Mouse (Mus musculus) hematopoietic stem cell, adult 5-6 weeks (primary cell): ENCODE data around the gene Ttc28. TPM values are rescaled to one million over a fixed set of nuclear protein-coding genes. Genes with fewer than 3 reads are reported as not detected.

Experiments used
- ATAC-seq, 2 experiments: fragments of 125-278 bp in 1 of 2; replicated peaks in 1 of 2; 2 replicates each; pipeline ENCODE4 v1.8.0; 2016 to 2017; ENCODE audit warnings: inconsistent platforms in 2 of 2, mild to moderate bottlenecking in 2 of 2, moderate number of reproducible peaks in 2 of 2, low read depth in 1 of 2, moderate TSS enrichment in 1 of 2; ENCODE audit not compliant: low FRiP score in 2 of 2, poor library complexity in 2 of 2, severe bottlenecking in 2 of 2, insufficient read depth in 1 of 2, low TSS enrichment in 1 of 2
- total RNA-seq: library from RNA; stranded (forward); fragments of 172-1452, 232-1000 nt; gene quantifications from 2 replicates; pipeline ENCODE4 v1.2.3, GENCODE M21; 2017

Gene Ttc28
- total RNA-seq, 1 experiment from 2014 or later, result 2.3 TPM

DNA sequence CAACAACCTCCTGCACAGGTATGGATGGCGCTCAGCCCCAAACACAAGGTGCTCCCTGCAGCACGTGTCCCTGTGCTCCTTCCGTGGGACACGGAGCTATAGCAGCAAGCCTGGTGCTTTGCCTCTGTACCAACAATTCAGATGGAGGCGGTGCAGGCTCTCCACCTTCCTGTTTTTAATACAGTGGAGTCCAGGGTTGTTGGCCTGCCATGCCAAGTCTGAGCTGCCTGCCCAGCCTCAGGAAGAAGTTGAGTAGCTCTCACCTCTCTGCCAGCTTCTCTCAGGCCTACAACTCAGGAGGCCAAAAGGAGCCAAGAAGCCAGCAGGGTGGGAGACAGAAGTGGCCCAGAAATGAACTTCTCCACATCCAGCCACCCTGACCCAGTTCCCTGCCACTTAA, 387.1 kb downstream of the Ttc28 start:
- ATAC-seq, result 0 out of 4 replicates have a peak, but pooled peaks of 1 of the 2 experiments have one; percentile 9

DNA sequence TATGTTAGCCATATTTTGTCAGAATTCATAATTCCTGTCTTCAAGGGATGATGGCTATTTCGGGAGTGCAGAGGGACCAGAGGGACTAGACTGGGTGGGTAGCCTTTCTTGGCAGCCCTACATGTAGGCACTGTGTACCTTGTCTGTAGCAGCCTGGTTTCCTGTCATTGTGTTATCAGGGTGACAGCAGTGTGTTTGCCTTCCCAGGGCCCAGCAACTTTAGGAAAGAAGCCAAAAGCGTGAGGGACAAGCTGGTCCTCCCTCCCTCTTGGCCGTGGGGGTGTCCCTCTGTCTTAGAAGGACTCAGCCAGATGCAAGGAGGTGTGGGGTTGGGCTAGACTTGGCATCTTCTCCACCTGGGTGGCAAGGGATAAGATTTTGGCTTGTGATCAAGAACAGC, 387.5 kb downstream of the Ttc28 start:
- peak; percentile 44 to 66; a peak in 3 of 4 replicates for ATAC-seq

DNA sequence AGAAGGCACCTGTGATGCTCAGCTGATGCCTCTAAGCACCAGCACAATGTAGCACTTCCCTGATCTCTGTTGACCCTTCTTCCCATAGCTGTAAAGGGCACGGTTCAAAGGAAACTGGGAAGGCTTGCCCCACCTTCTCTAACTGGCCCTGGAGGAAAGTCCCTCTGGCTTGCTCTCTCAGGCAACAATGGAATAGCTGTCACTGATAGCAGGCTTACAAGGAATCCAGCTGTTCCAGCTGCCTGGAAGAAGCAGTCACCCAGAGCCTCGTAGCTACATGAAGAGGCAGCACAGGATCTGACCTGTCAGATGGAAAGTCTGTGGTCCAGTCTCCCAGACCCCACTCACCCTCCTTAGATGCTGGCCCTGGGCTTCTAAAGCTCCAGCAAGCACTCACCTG, 389.2 kb downstream of the Ttc28 start:
- ATAC-seq, result no peak

DNA sequence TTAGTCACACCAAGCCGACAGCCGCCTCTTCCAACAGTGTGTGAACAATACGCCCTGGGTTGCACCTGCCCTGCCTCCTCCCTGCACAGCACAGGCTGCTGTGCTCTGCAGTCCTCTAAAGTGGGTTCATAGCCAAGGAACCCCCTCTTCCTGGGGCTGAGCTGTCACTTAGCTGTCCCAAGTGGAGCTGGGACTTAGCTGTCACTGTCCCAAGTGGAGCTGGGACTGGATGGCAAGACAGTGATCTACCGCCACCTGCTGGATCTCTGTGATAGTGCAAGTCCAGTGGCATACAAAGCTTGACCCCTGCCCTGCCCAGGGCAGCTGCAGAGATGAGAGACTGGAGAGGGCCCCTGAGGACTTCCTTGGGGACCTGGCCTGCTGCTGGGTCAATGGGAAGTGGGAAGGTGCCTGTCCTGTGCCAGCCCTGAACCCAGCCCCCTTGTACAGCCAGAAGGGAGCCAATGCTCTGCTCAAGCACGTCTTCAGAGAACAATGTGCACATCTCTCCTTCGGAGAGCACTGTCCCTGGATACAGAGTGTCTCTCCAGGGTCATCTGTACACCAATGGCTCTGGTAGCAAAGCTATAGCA, 390.1 kb downstream of the Ttc28 start:
- peak; percentile 20 to 33; a peak in 1 of 4 replicates for ATAC-seq

DNA sequence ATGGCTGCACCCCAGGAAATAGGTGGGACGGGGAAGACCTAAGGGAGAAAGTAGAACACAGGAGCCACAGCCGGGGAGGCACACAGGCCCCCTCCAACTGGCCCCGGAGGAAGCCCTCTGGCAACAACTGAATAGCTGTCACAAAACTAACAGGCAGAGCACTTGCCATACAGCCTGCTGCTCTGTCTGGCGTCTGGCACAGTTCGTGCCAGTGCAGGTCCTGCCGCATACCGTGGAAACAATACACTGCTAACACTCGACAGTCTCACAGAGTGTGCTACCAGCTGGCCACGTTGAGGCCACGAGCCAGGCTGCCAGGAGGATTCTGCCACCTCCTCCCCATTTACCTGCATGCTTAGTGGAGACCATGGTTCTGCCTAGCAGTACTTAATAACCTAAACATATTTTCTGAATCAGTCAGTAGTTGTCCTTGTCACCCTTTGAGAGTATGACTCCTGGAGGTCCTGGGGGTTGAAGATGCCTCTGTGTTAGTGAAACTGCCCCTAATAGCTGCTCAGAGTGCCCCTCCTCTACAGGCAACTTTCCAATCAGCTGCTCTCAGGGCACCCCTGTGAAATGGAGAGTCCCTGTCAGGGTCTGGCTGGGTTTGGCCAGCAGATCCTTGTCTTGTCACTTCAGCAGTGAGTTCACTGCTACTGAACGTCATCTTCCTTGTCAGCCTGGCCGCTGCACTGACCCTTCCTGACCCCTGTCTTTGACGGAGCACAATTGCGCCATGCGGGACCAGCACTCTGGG, 390.8 kb downstream of the Ttc28 start:
- ATAC-seq, result no peak

DNA sequence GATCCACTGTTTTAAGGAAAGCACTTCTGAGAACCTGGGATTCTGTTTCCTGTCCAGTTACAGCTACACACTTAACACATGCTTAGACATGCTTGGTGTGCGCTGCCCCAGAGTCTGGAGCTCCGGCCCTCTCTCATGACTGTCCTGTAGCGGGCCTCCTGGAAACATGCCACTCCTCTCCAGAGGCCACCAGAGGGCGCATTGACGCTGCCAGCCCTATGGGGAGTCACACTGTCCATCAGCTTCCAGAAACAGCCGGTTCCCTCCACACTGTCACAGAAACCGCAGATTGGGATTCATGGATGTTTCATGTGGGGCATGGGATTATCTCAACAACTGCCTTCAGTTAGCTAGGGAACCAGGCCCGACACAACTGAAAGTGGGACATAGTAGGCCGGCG, 394.0 kb downstream of the Ttc28 start:
- 0 out of 4 replicates have a peak, but pooled peaks of 1 of the 2 experiments have one; percentile 40 for ATAC-seq

DNA sequence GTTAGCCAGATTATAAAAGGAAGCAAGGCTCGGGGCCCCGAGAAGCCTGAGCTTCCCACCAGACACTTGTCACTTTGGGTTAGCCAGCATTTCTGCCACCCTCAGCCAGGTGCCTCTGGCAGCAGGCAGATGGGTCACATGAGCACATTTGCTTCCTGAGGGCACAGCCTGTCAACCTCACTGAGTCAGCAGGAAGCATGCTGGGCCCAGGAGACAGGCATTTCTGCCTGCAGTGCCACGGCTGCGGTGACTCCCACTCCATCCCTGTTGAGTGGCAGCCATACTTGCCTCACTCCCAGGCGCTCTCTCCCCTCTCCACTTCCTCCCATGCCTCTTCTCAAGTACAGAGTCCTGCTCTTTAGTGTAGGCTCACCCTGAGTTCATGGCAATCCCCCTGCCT, 395.3 kb downstream of the Ttc28 start:
- peak; percentile 65 for ATAC-seq

DNA sequence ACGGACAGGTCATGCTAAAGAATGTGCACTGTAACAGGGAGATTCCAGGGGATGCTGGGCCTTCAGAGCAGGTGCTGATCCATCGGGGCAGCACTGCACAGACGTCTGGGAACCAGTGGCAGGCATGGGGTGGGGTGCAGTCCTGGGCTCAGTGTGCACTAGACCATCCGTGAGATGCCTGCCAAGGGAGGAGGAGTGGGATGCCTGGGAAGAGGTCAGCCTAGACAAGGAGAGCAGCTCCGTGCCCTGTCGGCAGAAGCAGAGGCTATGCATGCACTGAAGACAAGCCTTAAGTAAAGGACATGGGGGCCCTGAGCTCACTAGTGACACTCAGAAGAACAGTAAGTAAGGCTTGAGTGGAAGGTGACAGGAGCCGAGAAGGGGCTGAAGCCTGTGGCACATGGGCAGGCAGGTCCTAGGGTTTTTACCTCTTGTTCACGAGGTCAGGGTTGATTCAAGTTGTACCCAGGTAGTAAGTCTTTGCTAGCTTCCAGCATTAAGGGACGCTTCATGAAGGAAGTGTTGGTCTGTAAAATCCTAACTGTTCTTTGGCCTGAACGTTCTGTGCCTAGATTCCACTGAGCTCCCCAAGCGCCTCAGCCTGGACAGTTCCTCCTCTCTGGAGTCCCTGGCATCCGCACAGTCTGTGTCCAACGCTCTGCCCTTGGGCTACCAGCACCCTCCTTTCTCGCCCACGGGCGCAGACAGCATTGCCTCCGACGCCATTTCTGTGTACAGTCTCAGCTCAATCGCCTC, 405.0 kb downstream of the Ttc28 start:
- no peak for ATAC-seq

DNA sequence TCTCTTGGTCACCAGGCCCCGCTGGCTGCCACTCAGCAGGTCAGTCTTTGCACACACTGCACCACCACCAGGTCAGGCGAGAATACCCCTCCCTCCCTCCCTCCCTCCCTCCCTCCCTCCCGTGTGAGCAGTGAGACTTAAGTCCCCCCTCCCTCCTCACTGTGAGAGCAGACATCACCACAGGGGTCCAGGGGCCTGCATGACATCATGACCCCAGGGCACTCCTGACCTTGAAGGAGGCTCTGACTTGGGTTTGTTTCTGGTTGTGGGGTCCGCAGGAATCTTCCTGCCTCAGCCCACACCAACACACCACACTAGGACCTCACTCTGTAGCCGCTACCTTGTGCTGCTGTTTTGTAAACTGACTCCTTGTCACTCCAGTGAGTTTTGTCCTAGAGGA, 408.0 kb downstream of the Ttc28 start:
- no peak for ATAC-seq

DNA sequence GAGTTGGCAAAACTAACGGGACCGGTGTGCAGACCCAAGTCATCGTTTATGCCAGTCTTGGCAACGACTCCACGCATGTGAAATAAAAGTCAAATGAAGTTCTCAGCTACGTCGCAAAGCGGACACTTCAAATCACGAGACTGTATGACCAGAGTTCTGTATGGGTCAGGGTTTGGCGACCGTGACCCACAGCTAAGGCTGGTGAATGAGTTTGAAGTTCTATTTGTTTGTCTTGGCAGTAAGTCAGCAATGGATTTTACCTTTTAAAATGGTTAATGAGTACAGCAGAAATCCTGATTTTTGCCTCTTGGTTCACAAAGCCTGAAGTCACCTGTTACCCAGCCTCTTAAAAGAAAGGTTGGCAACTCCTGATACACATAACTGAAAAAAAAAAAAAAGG, 408.9 kb downstream of the Ttc28 start:
- no peak for ATAC-seq

DNA sequence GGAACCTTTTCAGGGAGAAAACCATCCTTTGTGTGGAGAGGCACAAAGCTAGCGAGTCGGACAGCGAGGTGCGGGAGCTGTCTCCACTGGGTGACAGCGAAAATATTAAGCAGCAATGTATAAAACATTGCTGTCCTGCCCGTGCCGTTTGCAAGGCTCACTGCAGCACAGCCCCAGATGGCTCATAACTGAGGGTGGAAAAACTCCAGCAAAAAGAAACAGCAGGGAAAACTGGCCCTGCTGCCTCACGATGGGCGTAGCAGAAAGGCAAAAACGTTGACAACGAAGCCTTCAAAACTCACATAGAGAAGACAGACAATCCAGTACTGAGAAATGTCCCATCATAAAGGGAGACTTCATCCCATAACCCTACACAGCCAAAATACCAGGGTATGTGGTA, 410.5 kb downstream of the Ttc28 start:
- no peak for ATAC-seq

DNA sequence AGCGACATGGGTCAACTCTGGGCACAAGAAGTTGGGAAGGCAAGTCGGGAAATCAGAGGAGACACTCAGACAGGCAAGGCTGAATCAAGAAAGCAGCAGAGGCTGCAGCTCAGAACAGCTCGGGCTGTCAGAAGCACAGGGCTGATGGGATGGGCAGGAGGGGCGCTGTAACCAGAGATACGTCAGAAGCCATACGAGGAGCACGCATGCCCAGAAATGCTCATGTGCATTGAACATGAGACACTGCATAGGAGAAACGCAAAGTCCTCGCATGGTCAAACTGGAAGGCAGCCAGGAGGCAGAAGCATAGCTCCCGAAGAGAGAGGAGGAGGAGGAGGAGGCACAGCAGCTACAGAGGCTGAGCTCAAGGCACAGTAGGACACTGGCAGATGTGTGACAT, 412.0 kb downstream of the Ttc28 start:
- ATAC-seq, result no peak

DNA sequence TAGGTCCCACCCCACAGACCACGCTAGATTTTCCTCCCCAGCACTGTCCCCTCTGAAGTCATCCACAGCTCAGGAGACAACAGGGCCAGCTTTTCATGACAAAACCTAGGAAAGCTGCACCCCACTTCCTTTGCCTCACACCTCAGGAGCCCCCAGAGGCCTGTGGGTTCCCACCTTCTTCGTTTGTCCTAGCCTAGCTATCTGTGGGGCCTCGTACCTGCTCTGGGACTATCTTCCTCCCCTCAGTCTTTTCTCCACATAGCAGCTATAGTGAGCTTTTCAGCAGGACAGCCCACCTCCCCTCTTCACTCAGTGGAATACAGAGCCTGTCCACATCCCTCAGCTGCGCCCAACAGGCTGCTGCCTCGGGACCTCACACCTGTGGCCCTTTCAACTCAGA, 418.2 kb downstream of the Ttc28 start:
- no peak for ATAC-seq

DNA sequence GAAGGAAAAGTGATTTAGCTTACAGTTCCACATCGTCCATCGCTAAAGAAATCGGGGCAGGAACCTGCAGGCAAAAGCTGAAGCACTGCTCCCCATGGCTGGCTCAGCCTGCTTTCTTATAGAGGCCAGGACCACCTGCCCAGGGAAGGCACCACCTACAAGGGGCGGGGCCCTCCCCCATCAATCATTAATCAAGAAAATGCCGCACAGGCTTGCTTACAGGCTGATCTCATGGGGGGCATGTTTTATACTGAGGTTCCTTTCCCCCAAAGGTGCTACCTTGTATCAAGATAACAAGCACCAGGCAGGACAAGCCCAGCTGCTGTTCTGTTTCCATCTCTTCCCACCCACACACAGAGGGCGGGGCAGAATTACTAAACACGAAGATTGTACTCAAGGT, 419.1 kb downstream of the Ttc28 start:
- ATAC-seq, result no peak

DNA sequence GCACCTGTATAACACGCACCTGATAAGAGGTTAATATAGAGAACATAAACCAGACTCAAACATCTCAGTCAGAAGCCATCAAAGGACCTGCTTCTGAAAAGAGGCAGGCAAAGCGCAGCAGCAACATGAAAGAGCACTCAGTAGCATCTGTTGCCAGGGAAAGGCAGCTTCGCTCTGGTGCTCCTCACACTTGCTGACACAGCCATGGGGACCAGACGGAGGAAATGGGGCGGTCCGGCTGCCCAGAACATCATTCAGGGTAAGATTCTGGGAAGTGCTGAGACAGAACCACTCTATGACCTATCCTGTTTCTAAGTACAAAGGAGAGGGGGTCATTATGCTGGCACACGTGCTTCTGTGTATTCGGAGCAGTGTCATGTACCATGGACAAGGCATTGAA, 421.2 kb downstream of the Ttc28 start:
- ATAC-seq, result no peak

DNA sequence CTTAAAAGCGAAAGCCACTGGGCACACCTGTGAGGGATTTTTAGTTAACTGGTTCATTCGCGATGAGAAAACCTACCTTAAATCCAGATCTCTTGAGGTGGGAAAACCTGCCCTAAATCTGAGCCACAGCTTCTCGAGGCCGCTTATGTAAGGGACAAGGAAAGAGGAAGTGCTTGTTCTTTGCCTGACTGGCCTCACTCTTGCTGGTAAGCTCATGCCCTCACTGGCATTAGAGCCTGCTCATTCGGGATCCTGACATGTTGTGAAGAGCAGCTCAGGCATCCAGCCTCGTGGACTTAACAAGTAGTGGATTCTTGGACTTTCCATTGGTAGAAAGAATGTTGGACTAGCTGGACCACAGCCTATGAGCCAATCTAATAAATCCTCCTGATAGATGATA, 422.1 kb downstream of the Ttc28 start:
- ATAC-seq, result peak; percentile 75 to 82

DNA sequence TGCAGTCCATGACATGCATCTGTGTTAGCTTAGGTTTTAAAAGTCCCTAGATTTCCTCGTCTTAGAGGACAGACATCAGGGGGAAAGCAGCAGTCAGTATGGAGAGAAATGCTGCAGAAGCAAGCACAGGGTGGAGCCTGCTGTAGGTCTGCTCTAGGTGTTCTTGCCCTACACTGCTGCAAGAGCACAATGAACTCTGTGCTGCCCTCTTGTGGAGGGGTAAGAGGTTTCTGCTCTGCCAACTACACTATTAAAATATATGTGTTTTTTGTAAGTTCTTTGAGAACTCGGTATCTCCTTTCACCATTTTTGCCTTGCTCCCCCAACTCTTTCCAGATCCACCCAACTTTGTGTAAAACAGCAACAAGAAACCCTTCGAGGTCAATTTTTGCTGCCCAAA, 425.1 kb downstream of the Ttc28 start:
- no peak for ATAC-seq

DNA sequence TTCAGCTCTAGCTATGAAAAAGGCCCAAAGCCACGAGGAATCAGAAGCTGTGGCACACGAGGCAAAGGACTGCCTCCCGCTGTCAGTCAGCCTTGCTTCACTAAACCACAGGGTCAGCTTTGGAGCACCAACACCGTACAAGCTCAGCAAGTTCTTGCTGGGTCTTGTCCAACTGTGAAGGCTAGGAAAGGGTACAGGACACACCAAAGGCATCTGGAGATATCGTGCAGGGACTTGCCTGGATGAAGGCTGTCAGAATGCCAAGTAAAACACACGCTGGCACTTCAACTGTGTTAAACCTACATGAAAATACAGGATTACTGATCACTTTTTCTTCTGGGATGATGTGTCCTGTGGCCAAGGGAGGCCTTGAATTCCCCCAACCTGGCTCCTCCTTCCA, 430.6 kb downstream of the Ttc28 start:
- no peak for ATAC-seq
